Mouse (Mus musculus) cerebellum, postnatal 4 days (tissue): ENCODE results near the gene Gm11060.

Experiments
- DNase-seq, 2 experiments: peaks; one replicate each; pipeline ENCODE4 v3.0.0; 2022; ENCODE audit warnings: low spot score in 2 of 2, mixed read lengths in 1 of 2

Gm11060 gene

DNA sequence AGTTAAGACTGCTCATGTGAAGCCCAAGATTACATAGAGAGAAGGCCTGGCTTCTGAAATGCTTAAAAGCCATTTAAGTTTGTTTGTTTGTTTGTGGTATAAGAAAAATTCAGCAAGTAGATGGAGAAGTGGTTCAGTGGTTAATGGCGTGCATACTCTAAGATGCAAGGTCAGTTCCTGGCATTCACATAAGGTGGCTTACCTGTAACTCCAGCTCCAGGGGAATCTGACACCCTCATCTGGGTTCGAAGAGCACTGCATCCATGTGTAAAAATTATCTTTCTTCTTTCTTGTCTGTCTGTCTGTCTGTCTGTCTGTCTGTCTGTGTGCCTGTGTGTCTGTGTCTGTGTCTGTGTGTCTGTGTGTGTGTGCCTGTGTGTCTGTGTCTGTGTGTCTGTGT is at the start of gene Gm11060:
Gene Gm11060, plus strand, starts transcription at position 301 of the 400 bp plus-strand sequence.
- DNase-seq: no peak

DNA sequence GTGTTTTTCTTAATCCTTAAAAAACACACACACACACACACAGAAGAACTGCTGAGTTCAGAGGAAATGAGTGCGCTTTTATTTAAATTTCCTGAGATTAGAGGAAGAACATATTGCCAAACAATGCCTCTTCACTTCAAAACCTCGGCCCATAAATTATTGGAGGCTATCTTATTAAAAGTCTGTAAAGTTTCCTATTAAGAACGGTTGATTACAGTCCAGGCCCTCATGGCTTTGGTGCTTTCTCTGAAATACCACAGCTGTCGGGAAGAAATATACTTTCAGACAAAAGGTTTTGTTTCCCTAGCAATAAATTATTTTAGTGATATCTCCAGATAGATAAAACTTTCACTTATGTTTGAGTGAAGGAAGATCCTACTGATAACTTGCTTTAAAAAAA is 48.7 kb upstream of the Gm11060 start:
- DNase-seq: no peak

DNA sequence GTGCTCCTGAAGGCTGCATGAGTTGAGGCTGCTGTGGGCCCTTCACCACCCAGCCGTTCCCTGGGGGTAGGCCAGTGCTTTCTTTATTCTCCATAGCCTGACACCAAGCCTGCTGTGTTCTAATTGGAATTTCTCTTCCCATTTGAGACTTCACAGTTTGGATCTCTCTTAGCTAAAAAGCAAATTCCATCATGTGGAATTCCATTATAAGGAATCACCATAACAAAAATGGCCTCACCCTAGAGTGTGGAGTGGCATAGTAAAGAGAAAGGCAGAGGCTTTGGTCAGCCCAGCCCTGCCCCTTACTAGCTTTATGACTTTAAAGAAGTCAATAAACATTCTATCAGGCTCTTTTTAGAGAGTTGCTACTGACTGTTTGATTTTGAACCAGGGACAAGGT is 43.5 kb upstream of the Gm11060 start:
- DNase-seq: no peak

DNA sequence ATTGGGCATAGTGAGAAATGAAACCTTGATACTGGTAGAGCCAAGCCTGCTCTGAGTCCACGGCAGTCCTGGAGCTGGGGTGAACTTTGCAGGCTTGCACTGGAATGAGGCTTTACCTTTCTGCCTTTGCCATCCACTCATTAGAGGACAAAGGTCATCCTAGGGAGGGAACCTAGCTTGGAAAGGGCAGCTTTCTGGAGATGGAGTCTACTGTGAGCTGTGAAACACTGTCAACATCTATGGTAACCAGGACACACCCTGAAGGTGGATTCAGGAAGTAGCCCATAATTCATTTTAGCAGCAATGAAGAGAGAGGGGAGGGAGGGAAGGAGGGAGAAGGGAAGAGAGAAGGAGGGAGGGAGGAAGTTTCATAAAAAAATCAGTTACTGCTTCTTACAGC is 36.3 kb upstream of the Gm11060 start:
- no peak for DNase-seq

DNA sequence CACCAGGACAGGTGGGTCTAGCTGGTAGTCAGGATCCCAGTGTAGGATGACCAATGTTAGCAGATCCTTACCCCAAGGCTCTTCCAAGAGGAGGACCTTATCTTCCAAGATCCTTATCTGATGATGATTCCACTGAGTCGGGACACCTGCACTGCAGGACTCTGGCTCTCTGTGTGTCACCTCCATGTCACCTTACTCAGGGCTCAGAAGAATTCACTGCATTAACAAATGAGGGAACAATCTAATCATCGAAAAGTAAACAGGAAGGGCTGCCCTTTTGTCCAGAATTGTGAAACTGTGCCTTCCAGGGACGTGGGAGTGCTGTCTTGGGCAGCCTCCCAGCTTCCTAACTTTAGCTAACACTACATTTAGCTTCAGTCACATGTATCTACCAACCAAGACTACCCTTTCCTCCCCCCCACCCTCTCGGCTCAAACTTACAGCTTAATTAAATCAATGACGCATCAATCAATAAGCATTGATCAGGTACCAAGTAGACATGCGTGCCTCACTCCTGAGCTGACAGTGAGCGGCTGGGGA is 33.2 kb upstream of the Gm11060 start:
- no peak for DNase-seq

DNA sequence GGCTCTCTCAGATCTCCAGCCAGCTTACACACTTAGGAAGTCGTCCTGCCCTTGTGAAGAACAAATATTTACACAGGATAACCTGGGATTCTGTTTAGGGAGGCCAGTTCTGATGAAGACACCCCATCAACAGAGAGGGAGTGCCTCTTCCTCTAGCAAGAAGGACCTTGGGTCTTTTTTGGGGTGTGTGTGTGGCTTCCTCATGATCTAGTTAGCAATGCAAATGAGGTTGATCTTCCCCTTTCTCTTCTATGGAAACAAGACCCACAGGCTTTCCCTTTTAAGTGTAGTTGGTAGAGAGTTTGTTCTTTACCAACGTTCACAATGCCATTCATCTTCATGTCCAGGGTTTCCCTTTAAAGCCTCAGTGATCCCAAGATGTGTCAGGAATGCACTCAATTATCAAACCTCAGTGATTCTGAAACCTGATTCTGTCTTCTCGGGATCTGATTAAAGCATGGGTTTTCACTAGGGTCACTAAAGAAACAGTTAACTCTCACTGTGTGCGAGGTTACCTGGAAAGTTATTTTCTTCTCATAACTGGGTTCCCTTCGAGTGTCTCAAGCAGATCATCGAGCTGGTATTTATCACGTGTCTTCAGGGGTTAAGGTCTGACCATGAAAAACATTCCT is 29.0 kb upstream of the Gm11060 start:
- DNase-seq: no peak

DNA sequence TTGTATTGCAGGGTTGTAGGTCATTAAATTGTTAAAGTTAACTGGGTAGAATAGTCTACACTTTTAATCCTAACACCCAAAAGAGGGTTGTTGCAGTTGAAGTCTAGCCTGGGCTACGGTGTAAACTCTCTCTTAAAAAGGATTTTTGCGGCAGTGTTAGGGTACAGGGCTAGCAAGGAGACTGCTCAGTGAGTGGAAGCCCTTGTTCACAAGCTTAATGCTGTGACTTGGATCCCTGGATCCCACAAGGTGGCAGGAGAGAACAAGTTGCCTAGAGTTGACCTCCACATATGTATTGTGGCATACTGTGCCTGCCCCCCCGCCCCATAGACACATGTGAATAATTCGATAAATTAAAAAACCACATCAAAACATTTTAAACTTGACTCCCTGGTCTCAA is 19.3 kb upstream of the Gm11060 start:
- DNase-seq: no peak

DNA sequence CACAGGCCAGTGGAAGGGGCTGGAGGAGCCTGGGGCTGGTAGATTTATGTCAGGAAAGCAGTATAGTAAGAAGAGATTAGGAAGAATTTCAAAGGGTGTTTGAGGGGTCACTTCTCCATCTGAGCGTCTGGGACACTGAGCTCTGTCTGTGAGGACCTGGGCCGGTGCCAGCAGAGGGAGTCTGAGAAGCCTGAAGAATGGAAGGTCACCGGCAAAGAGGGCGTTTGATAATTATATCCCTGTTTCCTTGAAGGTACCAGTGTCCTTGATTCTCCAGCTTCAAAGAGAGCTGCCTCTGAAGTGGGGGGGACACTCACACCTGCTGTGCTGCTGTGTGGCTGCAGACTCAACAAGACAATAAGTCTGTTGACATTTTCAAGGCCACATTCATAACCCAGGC is 17.6 kb upstream of the Gm11060 start:
- no peak for DNase-seq

DNA sequence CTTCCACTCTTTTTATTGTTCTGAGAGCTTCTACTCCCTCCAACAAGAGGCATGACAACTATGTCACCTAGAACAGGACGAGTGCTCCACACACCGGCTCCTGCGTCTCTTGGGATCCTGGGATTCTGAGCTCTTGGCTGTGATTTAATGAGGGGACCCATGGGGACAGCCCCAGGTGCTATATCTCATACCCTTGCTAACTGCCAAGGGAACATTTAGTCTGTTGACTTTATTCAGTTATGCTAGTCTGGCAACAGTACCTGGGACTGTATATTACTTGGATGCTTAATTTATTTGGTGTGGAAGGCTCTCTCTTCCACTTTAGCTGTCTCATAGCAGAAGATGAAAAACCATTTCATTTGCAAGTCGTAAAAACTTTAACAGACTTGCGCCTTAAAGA is 16.0 kb upstream of the Gm11060 start:
- no peak for DNase-seq

DNA sequence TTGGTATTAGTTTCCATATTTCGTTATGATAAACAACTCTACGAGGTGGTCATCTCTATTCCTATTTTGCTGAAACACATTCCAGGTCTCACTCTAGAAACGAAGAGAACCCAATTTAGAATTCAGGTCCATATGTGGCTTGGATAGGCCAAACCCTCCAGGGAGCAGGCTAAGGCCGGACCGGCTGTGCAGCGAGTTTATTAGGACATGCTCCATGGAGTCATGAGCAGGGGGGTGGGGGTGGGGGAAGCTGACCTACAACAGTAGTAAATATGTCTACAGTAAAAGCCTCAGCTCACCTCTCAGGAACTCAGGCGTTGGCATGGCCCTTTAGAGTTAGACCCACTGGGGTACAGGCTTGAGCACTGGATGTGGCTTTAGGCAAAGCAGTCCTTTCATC is 14.7 kb upstream of the Gm11060 start:
- DNase-seq: no peak

DNA sequence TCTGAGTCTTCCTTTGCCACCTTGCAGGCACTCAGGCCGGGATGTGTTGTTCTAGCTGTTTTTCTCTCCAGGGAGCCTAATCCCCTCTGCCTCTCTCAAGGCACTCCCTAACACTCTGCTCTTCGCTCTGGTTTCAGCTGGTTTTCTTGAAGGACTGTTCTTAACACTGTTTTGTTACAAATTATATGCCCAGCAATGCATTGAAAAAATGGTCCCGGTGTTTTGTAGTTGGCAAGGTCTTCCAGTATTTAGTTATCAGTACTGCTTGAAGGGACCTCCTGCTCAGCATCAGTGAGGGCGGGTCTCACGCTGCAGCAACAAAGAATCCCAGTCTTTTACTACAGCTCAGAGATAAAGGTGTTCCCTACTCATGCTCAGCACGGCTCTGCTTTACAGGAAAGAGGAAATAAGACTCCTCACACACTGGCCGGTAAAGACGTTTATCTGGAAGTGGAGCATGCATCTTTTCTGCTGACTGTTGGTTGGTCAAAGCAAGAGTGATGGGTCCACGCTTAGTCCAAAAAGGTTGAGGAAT is 9.5 kb upstream of the Gm11060 start:
- DNase-seq: no peak

DNA sequence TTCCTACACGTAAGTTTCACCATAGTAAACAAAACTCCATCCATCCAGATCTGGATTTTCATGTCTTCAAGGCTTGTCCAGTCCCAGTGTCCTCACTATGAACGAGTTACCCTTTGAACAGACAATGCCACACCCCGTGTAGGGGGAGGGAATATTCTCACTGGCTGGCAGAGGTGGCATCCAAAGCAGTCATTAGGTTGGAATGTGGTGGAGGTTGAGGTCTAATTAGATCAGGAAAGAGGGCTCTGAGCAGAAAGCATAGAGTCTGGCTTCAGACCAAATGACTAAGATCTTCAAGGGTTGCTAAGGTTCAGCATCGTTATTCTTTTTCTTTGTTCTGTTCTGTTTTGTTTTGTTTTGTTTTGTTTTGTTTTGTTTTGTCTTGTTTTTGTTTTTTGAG is 7.8 kb upstream of the Gm11060 start:
- no peak for DNase-seq

DNA sequence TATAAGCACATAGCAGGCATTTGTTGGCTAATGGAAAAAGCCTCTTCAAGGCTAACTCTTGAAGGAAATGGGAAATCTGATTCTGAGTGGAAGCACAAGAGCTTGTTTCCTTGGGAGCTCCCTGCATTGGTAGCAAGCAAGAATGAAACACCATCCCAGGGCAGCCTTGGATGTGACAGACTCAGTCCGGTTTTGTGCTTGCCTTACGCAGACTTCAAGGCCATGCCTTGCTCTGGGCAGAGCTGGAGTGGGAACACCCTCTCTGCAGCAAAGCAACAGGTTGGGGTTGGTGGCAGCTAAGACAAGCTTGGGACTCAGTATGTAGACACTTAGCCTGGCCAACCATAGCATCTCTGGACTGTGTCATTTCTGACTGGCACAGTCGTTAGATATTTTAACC is 5.7 kb upstream of the Gm11060 start:
- DNase-seq: no peak

DNA sequence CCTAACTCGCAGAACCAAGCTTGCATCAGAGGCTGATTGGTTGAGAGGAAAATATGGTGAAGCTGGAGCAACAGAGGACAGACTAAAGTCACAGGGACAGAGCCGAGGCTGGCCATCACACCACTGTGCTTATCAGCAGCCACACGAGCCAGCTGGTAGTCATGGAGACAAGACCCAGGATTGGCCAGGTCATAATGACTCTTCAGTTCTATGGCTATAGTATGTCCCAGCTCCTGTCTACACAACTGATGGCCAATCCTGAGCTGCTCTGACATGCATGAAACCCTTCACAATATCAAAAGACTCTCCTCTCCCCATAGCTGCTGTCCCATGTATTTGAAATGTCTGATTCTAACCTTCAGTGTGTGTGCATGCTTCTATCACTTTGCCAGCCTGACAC is 3.8 kb upstream of the Gm11060 start:
- no peak for DNase-seq

DNA sequence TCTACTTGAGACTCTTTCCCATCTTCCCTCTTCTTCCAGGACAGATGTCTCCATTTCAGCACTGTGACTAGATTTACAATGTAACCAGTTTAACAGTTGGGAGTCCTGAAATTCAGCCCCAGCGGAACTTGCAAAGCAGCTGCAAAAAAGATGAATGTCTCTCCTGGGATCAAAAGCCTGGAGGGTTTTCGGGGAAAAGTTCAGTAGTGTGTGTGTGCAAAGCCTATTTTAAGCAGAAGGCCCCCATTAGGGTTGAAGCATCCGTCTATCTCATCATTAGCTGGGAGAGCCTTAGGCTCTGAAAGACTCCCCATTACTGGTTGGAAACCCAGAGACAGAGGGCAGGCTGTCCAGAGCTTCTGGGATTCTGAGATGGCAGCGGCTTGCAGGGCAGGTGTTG is 2.7 kb upstream of the Gm11060 start:
- no peak for DNase-seq

DNA sequence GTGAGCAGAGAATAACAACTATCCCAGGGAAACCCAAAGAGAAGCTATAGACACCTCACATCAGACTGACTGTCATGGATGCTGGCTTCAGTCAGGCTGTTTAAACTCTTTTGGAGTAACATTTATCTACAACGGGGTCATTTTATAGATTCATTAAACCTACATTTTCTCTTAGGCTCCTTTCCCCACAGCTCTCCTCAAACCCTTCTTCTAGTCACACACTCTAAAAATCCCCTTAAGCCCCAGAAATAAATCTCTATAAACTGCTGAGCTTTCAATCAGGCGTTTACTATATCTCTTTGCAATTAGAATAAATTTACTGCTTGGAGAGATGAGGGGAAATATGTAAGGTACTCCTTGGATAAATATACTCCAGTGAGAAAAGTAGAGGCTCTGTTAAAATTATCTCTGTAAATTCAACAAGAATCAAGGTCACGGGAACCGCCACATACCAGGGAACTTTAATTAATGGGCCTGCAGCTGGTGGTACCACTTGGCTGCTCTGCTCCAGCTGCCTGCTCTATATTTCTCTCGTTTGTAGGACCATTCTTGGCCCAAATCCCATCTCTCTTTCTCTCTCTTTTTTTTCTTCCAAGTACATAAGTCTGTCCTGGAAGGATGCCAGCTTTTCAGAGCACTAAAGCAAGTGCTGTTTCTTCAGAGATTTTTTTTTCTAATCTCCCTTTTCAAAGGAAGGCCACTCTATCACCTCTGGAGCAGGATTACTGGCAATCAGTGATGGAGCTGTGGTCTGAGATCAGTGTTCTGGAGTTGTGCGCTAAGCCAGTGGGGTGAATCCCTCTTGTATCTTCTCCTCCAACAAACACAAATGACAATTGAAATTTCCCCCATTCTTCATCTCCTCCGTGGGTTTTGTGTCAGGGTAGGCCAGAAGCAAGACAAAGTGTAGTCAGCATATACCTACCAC is 2.0 kb upstream of the Gm11060 start:
- no peak for DNase-seq

DNA sequence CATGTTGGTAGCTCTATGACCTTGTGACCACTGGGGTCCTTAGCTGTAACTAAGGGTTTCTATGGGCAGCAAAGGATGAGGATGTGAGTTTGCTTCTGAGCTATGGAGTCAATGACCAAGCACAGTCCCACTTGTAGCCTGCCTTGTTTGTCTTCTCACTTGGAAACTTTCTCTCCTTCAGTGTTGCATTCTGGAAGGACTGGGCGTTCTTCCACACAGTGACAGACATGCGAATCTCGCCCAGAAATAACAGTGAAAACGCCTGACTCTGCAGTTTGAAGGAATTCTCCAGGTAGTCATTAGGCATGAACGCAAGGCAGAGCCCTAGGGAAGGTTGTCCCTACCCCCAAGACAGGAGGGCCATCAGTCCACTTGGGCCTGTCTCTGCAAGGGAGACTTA is 827 bp upstream of the Gm11060 start:
- DNase-seq: no peak

DNA sequence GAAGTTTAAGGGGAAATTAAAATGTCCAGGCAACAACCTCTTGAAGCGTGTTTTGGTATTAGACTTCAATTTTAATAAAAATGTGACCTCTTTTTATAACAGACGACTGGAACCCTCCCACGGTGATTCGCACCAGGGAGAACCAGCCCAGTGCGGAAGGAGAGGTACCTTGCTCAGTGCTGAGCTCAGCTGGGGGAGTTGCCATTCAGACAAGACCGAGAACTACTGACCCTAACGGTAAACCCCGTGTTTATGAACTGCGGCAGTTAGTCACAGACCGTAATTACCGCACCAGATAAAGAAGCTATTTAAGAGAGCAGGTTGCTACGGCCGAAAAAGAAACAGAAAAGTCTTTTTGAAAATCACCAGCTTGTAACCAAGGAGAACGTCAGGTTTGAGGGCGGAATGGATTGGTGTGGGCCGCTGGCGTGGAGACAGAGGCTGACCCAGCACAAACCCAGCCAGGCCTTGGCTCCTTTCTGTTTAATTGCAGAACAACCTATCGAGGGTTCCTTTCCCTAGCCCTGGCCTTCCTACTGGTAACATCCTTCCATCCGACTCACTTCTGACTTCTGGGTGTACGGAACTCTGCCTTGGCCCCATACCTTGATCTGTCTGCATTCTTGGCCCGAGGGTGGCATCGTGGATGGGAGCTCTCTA is 5.6 kb downstream of the Gm11060 start:
- DNase-seq: no peak

DNA sequence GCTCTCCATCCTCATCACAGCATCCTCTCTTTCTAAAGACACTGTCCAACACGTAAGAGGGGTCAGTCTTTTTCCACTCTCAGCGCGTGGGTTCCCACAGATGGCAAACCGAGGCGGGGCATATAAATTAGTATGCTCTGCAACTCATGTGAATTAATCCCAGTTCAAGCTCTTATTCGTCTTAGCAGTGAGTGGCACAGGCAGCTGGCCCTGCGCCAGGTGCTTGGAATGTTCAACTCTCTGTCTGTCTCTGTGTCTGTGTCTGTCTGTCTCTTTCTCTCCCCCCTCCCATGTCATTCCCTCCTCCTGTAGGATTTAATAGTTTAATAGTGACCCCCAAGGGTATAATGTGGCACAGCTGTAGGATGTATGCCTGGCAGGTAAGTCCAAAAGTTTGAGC is 7.6 kb downstream of the Gm11060 start:
- DNase-seq: no peak

DNA sequence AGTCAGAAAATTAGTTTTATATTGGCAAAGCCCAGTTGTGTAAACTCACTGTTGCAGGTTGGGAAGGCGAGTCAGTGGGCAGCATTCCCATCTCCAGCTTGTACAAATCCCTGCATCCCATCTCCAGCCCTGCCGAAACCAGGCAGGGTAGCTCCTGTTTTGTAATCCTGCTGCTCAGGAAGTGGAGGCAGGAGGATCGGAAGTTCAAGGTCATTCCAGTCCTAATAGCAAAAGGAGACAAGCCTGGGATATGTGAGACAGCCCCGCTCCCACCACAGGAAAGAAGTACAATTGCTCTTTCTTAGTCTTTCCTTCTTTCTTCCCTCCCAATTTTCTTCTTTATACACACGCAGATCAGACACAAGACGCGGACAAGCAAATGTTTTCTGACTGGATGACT is 8.7 kb downstream of the Gm11060 start:
- no peak for DNase-seq

DNA sequence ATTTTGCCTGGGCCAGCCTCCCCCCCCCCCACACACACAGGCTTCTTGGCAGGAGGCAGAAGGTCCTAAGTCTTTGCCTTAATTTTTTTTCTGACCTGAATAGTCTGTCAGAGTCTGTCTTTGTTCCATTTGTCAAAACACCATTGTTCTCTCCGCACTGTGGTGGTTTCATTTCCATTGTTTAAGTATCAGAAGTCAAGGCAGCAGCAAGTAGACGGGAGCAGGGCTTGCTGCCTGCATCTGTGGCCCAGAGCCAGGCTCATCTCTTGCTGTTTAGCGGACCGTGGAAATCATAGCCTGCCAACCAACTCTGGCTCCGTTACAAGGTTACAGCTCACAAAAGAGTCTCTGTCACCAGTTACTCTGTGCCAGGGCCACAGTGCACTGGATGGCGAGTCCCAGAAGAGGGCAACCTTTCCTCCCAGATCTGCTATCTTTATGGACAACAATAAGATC is 16.9 kb downstream of the Gm11060 start:
- DNase-seq: peak; percentile 59 to 92

DNA sequence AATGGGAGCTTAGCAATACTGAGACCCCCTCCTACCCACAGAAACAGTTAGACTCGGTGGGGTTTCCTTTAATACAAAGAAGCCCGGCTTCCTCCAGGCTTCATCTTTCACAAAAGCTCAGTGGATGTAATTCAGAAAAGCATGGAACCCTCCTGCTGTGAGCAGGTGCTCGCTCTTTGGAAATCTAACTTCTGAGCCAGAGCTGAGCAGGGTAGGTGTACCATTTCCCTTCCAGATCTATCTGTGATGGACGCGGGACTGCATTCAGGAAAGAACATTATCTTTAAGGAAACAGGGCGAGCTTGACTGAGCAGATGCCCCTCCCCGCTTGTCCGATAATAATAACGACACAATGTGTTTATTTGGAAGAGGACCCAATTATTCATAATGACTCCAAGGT is 22.3 kb downstream of the Gm11060 start:
- DNase-seq: no peak
